Mouse (Mus musculus) C2C12 (cell line): ENCODE results near the gene Fam155a. TPM values are rescaled to one million over a fixed set of nuclear protein-coding genes. Genes with fewer than 3 reads are reported as not detected.

Source experiments
- H3K27me3 ChIP-seq: one replicate; pipeline ENCODE4 v1.6.1; 2011; ENCODE audit not compliant: control insufficient read depth, insufficient read depth, insufficient read length
- H3K36me3 ChIP-seq: one replicate; pipeline ENCODE4 v1.6.1; 2011; ENCODE audit not compliant: control insufficient read depth, insufficient read depth
- H3K4me3 ChIP-seq: one replicate; pipeline ENCODE4 v1.5.1; 2011; ENCODE audit warnings: mild to moderate bottlenecking, control low read depth; ENCODE audit not compliant: poor library complexity, insufficient read depth, severe bottlenecking
- H3K79me2 ChIP-seq: one replicate; pipeline ENCODE4 v1.6.1; 2011; ENCODE audit not compliant: control insufficient read depth, insufficient read depth
- H3K79me3 ChIP-seq: one replicate; pipeline ENCODE4 v1.6.1; 2011; ENCODE audit warnings: low read depth, control low read depth
- H3ac ChIP-seq: one replicate; pipeline ENCODE3; 2011; ENCODE audit warnings: low read depth; ENCODE audit not compliant: control insufficient read depth, insufficient read length
- CEBPB ChIP-seq: IDR thresholded peaks from one replicate; pipeline ENCODE4 v1.6.1; 2011; ENCODE audit warnings: low read depth, mild to moderate bottlenecking, control low read depth, moderate library complexity
- CTCF ChIP-seq: IDR thresholded peaks from one replicate; pipeline ENCODE4 v1.5.1; 2011; ENCODE audit not compliant: control insufficient read depth, insufficient read depth, insufficient read length
- FOSL1 ChIP-seq: IDR thresholded peaks from one replicate; pipeline ENCODE4 v1.8.0; 2011; ENCODE audit warnings: mild to moderate bottlenecking, low read length; ENCODE audit not compliant: poor library complexity, insufficient read depth, severe bottlenecking
- MAX ChIP-seq: IDR thresholded peaks from one replicate; pipeline ENCODE4 v1.6.1; 2011; ENCODE audit warnings: mild to moderate bottlenecking, control low read depth
- MYOD1 ChIP-seq: IDR thresholded peaks from one replicate; pipeline ENCODE4 v1.6.1; 2011; ENCODE audit warnings: low read depth; ENCODE audit not compliant: control insufficient read depth, insufficient read length
- MYOG ChIP-seq: IDR thresholded peaks from one replicate; pipeline ENCODE4 v1.6.1; 2011; ENCODE audit not compliant: control insufficient read depth, insufficient read length; ENCODE audit errors: extremely low read depth
- USF1 ChIP-seq: IDR thresholded peaks from one replicate; pipeline ENCODE4 v1.6.1; 2011; ENCODE audit warnings: low read depth, mild to moderate bottlenecking, control low read depth, moderate library complexity
- polyA plus RNA-seq: library from polyadenylated mRNA; unstranded; fragments of >200 nt; fragmentation: generic; extraction: Trizol; gene quantifications from one replicate; pipeline ENCODE4 v1.2.1, GENCODE M21; 2012; ENCODE audit warnings: missing spikeins

The Fam155a gene
- polyA plus RNA-seq, 1 experiment = not detected

DNA sequence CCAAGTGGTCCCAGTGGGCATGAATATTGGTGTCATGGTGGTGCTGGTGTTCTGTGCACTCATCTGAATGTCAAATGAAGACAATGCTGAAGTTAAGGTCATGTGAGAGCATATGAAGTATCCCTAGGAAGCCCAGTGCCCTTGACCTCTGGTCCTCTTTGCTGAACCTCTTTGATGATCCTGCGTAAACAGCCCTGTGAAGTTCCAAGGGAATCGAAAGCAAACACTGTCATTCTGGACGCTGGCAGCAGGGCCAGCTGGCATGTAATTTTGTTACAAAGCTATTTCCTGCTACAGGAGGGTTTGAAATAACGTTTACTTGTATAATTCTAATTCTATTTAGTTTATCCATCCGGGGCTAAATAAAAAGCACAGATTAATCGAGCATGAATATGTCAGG, 270.2 kb downstream of the Fam155a start:
- Histone ChIP-seq H3K4me3 (no peak overlapping the region), H3ac (no peak overlapping the region), H3K27me3 (no peaks in the 10 kb centered on the region), H3K79me3 (no peaks in the 10 kb centered on the region), H3K79me2 (no peaks in the 10 kb centered on the region), H3K36me3 (no peaks in the 10 kb centered on the region)
- TF ChIP-seq CTCF (no peak), MYOD1 (no peak), MAX (no peak), USF1 (no peak), MYOG (no peak)

DNA sequence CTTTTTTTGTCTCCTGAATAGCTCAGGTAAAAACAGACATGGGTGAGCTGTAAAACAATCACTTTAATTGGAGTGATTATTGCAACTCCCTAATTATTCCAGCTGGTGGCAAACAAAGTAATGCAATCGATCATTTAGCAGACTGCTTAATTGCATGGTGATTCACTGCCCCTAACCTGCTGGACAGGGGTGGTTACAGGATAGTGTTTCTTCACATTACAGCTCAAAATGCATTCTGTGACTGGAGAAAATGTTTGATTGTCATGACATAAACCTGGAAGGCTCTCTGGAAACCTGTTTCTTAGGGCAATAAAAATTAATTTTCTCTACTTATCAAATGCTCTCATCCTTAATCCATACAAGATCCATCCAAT, 276.7 kb downstream of the Fam155a start:
- Histone ChIP-seq H3K79me3 (no peaks in the 10 kb centered on the region), H3K36me3 (no peaks in the 10 kb centered on the region), H3K4me3 (no peak overlapping the region), H3K79me2 (no peaks in the 10 kb centered on the region), H3ac (no peak overlapping the region), H3K27me3 (no peaks in the 10 kb centered on the region)
- no peak for TF ChIP-seq CTCF
- no peak for TF ChIP-seq CEBPB
- TF ChIP-seq MYOD1 = no peak
- TF ChIP-seq FOSL1 = no peak
- TF ChIP-seq MYOG = no peak
- TF ChIP-seq MAX = no peak
- TF ChIP-seq USF1 = no peak

DNA sequence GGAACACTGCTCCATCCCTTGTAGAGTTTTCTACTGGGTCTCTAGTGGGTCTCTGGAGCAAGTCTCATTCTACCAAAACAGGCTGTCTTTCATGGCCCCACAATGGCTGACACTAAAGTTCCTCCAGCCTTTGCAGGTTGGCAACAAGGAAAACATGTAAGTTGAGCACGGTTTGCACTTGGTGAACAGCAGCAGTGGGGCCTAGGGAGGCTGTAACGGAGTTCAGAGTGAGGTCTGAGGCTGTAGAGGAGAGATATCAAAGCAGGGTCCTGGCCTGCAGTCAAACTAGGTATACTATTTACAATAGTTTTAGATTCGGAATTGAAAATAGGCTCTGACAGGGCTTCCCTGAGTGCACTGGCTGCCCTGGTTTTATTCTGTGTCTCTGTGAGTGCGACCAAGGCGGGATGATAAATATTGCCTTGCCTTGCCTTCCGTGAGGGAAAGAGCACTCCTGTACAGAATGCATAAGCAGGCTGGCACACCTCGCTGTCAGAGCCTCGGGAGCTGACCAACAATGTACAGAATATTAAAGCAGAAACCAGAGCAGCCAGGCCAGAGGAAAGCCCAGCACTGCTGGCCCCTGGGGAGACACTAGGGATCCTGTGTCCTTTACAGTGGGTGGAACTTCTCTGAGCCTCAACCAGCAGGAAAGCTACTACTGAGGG, 277.3 kb downstream of the Fam155a start:
- TF ChIP-seq CEBPB = no peak
- no peak overlapping the region for H3K4me3 ChIP-seq
- no peaks in the 10 kb centered on the region for H3K27me3 ChIP-seq
- no peaks in the 10 kb centered on the region for H3K79me3 ChIP-seq
- H3K79me2 ChIP-seq = no peaks in the 10 kb centered on the region
- no peaks in the 10 kb centered on the region for H3K36me3 ChIP-seq
- H3ac ChIP-seq = no peak overlapping the region

DNA sequence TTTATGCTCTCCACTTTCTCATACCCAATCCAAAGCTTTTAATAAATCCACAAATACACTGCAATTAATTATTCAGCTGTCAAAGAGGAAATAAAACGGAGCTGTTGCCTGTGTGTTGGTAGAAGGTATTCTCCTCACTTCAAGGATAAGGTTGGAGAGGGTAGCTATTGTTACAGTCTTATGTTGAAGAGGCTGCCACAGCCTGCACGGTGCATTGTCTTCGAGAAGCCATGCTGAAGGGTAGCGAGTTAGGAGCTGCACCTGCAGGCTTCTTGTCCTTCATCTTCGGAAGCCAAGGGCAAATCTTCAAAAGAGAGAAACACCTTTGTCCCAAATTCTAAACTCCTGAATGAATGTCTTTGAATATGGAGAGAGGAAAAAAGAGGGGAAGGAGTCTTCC, 288.4 kb downstream of the Fam155a start:
- Histone ChIP-seq H3K4me3 (no peak overlapping the region), H3K79me2 (no peaks in the 10 kb centered on the region), H3K79me3 (no peaks in the 10 kb centered on the region), H3K36me3 (no peaks in the 10 kb centered on the region), H3K27me3 (no peaks in the 10 kb centered on the region), H3ac (no peak overlapping the region)
- TF ChIP-seq MAX = no peak
- TF ChIP-seq CEBPB = no peak
- TF ChIP-seq USF1 = no peak
- no peak for TF ChIP-seq MYOD1
- TF ChIP-seq FOSL1 = no peak
- no peak for TF ChIP-seq CTCF
- TF ChIP-seq MYOG = no peak

DNA sequence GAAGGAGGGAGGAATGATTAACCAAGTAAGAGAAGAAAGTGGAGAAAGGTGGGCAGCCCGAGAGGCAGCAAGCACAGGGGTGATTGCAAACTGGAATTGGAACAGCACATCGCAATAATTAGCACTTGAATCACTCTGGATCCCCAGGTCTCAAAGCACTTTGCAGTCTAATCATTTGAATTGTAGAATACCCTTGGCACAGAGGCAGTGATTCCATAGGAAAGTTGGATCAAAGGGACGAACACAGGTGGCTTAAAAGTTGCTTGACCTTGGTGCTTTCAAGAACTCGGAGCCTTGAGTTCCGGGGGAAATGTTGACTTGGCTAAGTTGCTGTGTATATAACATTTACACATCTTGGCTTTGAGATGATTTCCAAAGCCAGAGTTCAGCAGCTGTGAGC, 299.7 kb downstream of the Fam155a start:
- Histone ChIP-seq H3ac (no peak overlapping the region), H3K4me3 (no peak overlapping the region), H3K27me3 (no peaks in the 10 kb centered on the region), H3K79me2 (no peaks in the 10 kb centered on the region), H3K36me3 (no peaks in the 10 kb centered on the region), H3K79me3 (no peaks in the 10 kb centered on the region)
- TF ChIP-seq MYOG = no peak
- no peak for TF ChIP-seq MYOD1

DNA sequence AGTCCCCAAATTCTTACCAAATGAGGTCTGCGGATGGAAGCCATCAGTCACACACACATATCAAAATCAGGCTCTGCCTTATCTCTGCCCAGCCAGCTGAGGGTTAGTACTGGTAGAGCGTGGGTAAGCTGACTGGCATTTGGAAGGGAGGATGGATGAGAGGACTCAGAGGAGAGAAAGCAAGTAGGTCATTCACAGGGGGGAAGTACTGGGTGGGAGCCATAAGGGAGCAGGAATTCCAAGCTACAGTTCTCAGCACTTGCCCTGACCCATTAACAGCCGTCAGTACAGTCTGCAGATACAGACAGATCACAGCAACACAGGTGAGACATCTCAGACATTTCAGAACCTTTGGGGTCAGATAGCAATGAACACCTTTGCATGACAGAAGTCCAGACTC, 300.8 kb downstream of the Fam155a start:
- H3K27me3 ChIP-seq = no peaks in the 10 kb centered on the region
- no peak overlapping the region for H3ac ChIP-seq
- TF ChIP-seq MAX (no peak), MYOG (no peak), USF1 (no peak), FOSL1 (no peak), CEBPB (no peak), CTCF (no peak), MYOD1 (no peak)
- H3K36me3 ChIP-seq = no peaks in the 10 kb centered on the region
- no peaks in the 10 kb centered on the region for H3K79me3 ChIP-seq
- no peak overlapping the region for H3K4me3 ChIP-seq
- no peaks in the 10 kb centered on the region for H3K79me2 ChIP-seq
